Mouse (Mus musculus) central nervous system, embryonic 14 days (tissue): ENCODE data around the gene Calcrl. TPM values are rescaled to one million over a fixed set of nuclear protein-coding genes. Genes with fewer than 3 reads are reported as not detected.

Source experiments
- polyA plus RNA-seq: library from polyadenylated mRNA; depleted of rRNA; stranded (reverse); fragments of >200 nt; gene quantifications from 2 replicates; pipeline ENCODE4 v1.2.3, GENCODE M21; 2012; rRNA removed

Calcrl gene
- 3.3 and 3.4 TPM in 2 replicates for polyA plus RNA-seq

DNA sequence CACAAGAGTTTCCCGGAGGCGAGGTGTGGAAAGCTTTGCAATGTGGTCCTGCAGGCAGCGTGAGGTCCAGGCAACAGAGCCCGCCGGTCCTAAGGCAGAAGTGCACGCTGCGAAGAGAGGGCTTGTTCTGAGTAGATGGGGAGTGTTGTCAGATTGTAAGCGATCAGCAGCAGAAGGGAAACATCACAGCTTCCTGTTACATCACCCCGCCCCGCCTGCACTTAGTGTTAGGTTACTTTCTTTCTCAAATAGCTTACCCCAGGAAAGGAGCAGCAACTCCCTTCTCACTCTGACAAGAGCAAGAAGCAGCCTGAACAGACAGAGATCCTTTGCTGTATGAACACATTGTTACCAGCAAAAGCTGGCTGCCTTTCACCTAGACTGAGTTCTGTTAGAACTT lies at the start of gene Calcrl:
Gene Calcrl (minus strand): TSS at position 274 of the 400 bp plus-strand sequence.

Other genes starting within 250 kb of the Calcrl start
- gene Tfpi, start 51.4 kb upstream of the Calcrl start, polyA plus RNA-seq: 14.4 and 18.2 TPM in 2 replicates
- 81.6 and 82.8 TPM in 2 replicates for gene Ctnnd1, start 225.4 kb upstream of the Calcrl start, polyA plus RNA-seq
- 0.03 TPM in 1 of 2 replicates, not detected in the other for gene Btbd18, start 233.7 kb upstream of the Calcrl start, polyA plus RNA-seq
- 220 and 235 TPM in 2 replicates for gene Selenoh, start 245.4 kb upstream of the Calcrl start, polyA plus RNA-seq